Mouse (Mus musculus) liver, embryonic 14.5 days (tissue): ENCODE measurements around the gene Zfp60. TPM values are rescaled to one million over a fixed set of nuclear protein-coding genes. Genes with fewer than 3 reads are reported as not detected.
"Not testable (repeated sequence)": the region's sequence is repeated elsewhere in the genome, so short reads cannot be mapped to it uniquely, and the experiment has no call there.

Experiments used
- ATAC-seq: fragments of 200-750 bp; cut with Nextera tagmentation; 2 replicates; pipeline ENCODE4 v1.8.0; 2017; ENCODE audit warnings: moderate number of reproducible peaks, mild to moderate bottlenecking, moderate library complexity; ENCODE audit not compliant: insufficient read depth
- DNase-seq, 3 experiments: peaks; one replicate each; pipeline ENCODE4 v3.0.0-alpha.2; 2012 to 2013; ENCODE audit warnings: low read depth in 3 of 3, low spot score in 3 of 3
- H3K27ac ChIP-seq: fragments of 300-500 bp; sonication (generic); 2 replicates; pipeline ENCODE4 v1.5.1; 2014; ENCODE audit warnings: moderate library complexity, mild to moderate bottlenecking, control low read depth, inconsistent platforms
- H3K27me3 ChIP-seq: fragments of 300-500 bp; sonication (generic); 2 replicates; pipeline ENCODE4 v1.6.1; 2014; ENCODE audit warnings: mild to moderate bottlenecking, low read length, moderate library complexity; ENCODE audit not compliant: control insufficient read depth, insufficient read depth
- H3K36me3 ChIP-seq: fragments of 300-500 bp; sonication (generic); replicated peaks from 2 replicates; pipeline ENCODE4 v1.6.1; 2014; ENCODE audit warnings: low read depth; ENCODE audit not compliant: control insufficient read depth, insufficient read depth
- H3K4me1 ChIP-seq, 2 experiments: fragments of 200-500 bp in 1 of 2; fragments of 300-500 bp in 1 of 2; sonication (generic) in 1 of 2; replicated peaks; 2 replicates each; pipeline ENCODE4 v1.6.1; 2012 to 2014; ENCODE audit warnings: antibody characterized with exemption in 1 of 2, inconsistent platforms in 1 of 2, low read length in 1 of 2; ENCODE audit not compliant: control insufficient read depth in 2 of 2, insufficient read depth in 2 of 2
- H3K4me2 ChIP-seq: fragments of 300-500 bp; sonication (generic); 2 replicates; pipeline ENCODE4 v1.6.1; 2014; ENCODE audit warnings: low read depth, mild to moderate bottlenecking, control low read depth, moderate library complexity
- H3K4me3 ChIP-seq, 2 experiments: fragments of 200-500 bp in 1 of 2; fragments of 300-500 bp in 1 of 2; sonication (generic) in 1 of 2; 2 replicates each; pipeline ENCODE4 v1.5.1; 2012 to 2014; ENCODE audit warnings: low read depth in 2 of 2, low read length in 2 of 2, mild to moderate bottlenecking in 2 of 2, control low read depth in 1 of 2, inconsistent platforms in 1 of 2, moderate library complexity in 1 of 2; ENCODE audit not compliant: insufficient read depth in 1 of 2
- H3K9ac ChIP-seq: fragments of 300-500 bp; sonication (generic); replicated peaks from 2 replicates; pipeline ENCODE4 v1.6.1; 2014; ENCODE audit warnings: mild to moderate bottlenecking, control low read depth, moderate library complexity
- H3K9me3 ChIP-seq: fragments of 300-500 bp; sonication (generic); 2 replicates; pipeline ENCODE4 v1.6.1; 2016; ENCODE audit warnings: low read length, mixed read lengths; ENCODE audit not compliant: control insufficient read depth
- CTCF ChIP-seq: IDR thresholded peaks from 2 replicates; pipeline ENCODE4 v1.5.1; 2016; ENCODE audit warnings: antibody characterized with exemption, low read depth, control low read depth
- EP300 ChIP-seq: IDR thresholded peaks from 2 replicates; pipeline ENCODE4 v1.6.1; 2016; ENCODE audit warnings: antibody characterized with exemption, low read depth
- WGBS: fragments of 180-500 bp; shearing (Covaris S2); extraction: QIAGEN DNeasy Blood & Tissue Kit; methylation state at CpG from one replicate; pipeline ENCODE4 v1.1.7; 2014; ENCODE audit not compliant: insufficient replicate concordance; 5-methylcytosine and 5-hydroxymethylcytosine counted together
- polyA plus RNA-seq, 2 experiments: library from polyadenylated mRNA; depleted of rRNA in 1 of 2; stranded (reverse) in 1 of 2; unstranded in 1 of 2; fragments of >200 nt; fragmentation: Nextera tagmentation in 1 of 2; extraction: Ambion mirVana in 1 of 2; gene quantifications; 2 replicates each; pipeline versions ENCODE4 v1.2.1 to v1.2.3; 2012 to 2014

Zfp60 gene
- polyA plus RNA-seq, 2 experiments, result 1.4 to 4.5 TPM

- Histone ChIP-seq H3K4me3 (no peak overlapping the region), H3K9ac (no peak overlapping the region), H3K4me1 (no peaks in the 10 kb centered on the region), H3K27me3 (no peaks in the 10 kb centered on the region), H3K9me3 (no peaks in the 10 kb centered on the region; the same call in 1 of the 2 replicates), H3K36me3 (no peaks in the 10 kb centered on the region), H3K4me2 (no peak overlapping the region), H3K27ac (no peak overlapping the region)
- 63% methylated on average over 5 of the region's 5 CpGs for WGBS
- ATAC-seq, result no peak
- no peak for DNase-seq
- TF ChIP-seq EP300, result no peak
- no peak for TF ChIP-seq CTCF
Observed at GRCm38 (mm10) chr7:27789306-27789705, 58.1 kb downstream of the Zfp60 start.

GRCm38 (mm10) chr7:27793865-27794264 lies 62.7 kb downstream of the Zfp60 start:
- not testable (repeated sequence) for H3K36me3 ChIP-seq, H3K27me3 ChIP-seq, ATAC-seq, H3K4me2 ChIP-seq, H3K4me1 ChIP-seq, H3K9ac ChIP-seq, H3K27ac ChIP-seq, H3K4me3 ChIP-seq, DNase-seq, H3K9me3 ChIP-seq
- WGBS, result 46% methylated on average over 2 of the region's 3 CpGs

GRCm38 (mm10) chr7:27794566-27794965 lies 63.4 kb downstream of the Zfp60 start:
- DNase-seq (no peak), ATAC-seq (no peak)
- H3K27ac ChIP-seq, result no peak overlapping the region
- no peaks in the 10 kb centered on the region for H3K4me1 ChIP-seq
- no peaks in the 10 kb centered on the region for H3K27me3 ChIP-seq
- no peaks in the 10 kb centered on the region for H3K9me3 ChIP-seq
- H3K9ac ChIP-seq, result no peak overlapping the region
- no peak overlapping the region for H3K4me3 ChIP-seq
- H3K4me2 ChIP-seq, result no peak overlapping the region
- H3K36me3 ChIP-seq, result no peaks in the 10 kb centered on the region
- TF ChIP-seq EP300 (no peak), CTCF (no peak)

GRCm38 (mm10) chr7:27797906-27798811 lies 67.0 kb downstream of the Zfp60 start:
- Histone ChIP-seq H3K27ac (no peak overlapping the region), H3K4me1 (no peaks in the 10 kb centered on the region), H3K4me2 (no peak overlapping the region), H3K9ac (no peak overlapping the region), H3K36me3 (no peaks in the 10 kb centered on the region), H3K27me3 (no peaks in the 10 kb centered on the region), H3K4me3 (no peak overlapping the region), H3K9me3 (no peaks in the 10 kb centered on the region)
- TF ChIP-seq CTCF (no peak), EP300 (no peak)
- WGBS, result 27% methylated on average over 8 of the region's 8 CpGs
- no peak for DNase-seq
- no peak for ATAC-seq

GRCm38 (mm10) chr7:27801137-27801536 lies 69.9 kb downstream of the Zfp60 start:
- H3K9ac ChIP-seq, result no peak overlapping the region
- H3K4me3 ChIP-seq, result no peak overlapping the region
- H3K4me2 ChIP-seq, result no peak overlapping the region
- DNase-seq (no peak), ATAC-seq (no peak)
- H3K27ac ChIP-seq, result no peak overlapping the region
- no peaks in the 10 kb centered on the region for H3K27me3 ChIP-seq
- 44% methylated on average over 2 of the region's 2 CpGs for WGBS
- H3K36me3 ChIP-seq, result no peaks in the 10 kb centered on the region
- no peaks in the 10 kb centered on the region for H3K9me3 ChIP-seq
- TF ChIP-seq EP300 (no peak), CTCF (peak; percentile 12; the same call in 1 of the 2 replicates)
- H3K4me1 ChIP-seq, result peaks cover 0 to 3% of the 10 kb centered on the region in 2 experiments; a peak in 2 of 4 replicates
